Mouse (Mus musculus) right cerebral cortex, postnatal 36 days (tissue): ENCODE measurements around the gene Ppif.

Experiments used
- DNase-seq, 2 experiments: peaks; one replicate each; pipeline ENCODE4 v3.0.0; 2022; ENCODE audit warnings: low spot score in 2 of 2, mixed read lengths in 1 of 2

Gene Ppif

DNA sequence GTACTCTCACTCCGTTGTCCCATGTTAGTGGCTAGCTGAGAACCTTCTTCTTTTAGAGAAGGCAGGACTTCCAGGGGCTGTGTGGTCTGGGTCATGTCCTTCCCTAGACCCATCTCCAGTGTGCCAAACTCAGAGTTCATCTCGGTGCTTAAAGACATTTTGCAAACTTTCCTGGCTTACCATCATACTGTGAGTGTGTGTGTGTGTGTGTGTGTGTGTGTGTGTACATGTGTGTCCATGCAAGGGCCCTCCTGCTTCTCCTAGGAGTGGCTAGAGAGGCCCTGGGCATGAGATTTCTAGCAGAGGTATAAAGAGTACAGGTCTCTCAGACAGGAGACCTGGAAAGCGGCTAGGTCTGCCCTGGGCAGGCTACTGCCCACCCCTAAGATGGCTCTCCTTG lies 42.2 kb downstream of the Ppif start:
- no peak for DNase-seq

GRCm38 (mm10) chr14:25736589-25736988 lies 42.6 kb downstream of the Ppif start:
- DNase-seq = peak; percentile 71 to 80

DNA sequence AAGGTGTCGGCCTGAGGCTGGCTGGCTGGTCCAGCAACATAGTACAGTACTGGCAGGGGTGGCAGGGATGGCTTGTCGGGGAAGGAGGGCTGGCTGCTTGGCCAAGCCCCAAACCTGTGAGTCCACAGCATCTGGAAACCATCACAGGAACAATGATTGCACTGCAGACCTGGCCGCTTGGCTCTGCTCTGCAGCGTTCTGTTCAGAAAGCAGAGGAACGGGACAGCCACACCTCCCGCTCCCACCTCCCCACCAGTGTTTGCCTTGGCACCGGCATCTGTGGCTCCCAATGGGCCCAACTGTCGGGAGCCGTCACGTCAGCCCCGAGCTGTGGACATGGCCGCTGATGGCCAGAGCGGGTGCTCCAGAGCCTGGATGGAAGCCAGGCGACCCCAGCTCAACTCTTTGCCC lies 44.6 kb downstream of the Ppif start:
- DNase-seq = peak in 1 of 2 experiments; percentile 22

GRCm38 (mm10) chr14:25739957-25740565 lies 46.1 kb downstream of the Ppif start:
- DNase-seq = peak; percentile 75 to 77

GRCm38 (mm10) chr14:25741211-25741610 lies 47.3 kb downstream of the Ppif start:
- DNase-seq = no peak

DNA sequence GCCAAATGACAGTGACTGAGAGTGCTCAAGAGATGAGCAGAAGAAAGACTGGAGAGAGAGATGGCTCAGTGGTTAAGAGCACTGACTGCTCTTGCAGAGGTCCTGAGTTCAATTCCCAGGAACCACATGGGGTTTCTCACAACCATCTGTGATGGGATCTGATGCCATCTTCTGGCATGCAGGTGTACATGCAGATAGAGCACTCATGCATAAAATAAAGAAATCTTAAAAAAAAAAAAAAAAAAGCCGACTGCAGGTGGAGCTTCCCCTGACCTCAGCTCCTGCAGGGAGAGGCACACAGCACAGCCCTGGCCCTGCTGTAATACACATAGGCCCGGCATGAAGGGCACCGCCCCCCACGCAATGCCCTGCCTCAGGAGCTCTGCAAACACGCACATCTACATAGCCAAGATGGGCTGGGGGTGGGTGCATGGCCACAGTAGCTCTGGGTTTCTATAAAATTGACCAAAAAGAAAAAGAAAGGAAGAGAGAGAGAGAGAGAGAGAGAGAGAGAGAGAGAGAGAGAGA lies 48.0 kb downstream of the Ppif start:
- DNase-seq = no peak

DNA sequence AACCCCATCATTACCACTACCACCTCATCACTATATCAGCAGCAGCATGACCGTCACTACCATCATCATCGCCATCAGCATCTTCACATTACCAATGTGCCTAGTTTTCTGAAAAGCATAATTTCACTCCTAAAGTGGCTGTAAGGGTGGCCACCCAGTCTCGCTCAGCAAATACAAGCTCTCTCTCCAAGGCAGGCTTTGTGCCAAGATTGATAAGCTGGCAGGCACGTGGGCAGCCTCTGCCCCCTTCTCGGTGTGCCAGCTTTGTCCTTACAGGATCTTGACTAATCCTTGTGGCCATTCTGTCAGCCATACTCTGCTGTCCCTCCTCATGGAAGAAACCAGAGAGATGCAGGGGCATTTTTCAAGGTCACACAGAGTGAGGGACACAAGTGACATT lies 49.0 kb downstream of the Ppif start:
- no peak for DNase-seq

GRCm38 (mm10) chr14:25745365-25746184 lies 51.6 kb downstream of the Ppif start:
- DNase-seq = no peak

DNA sequence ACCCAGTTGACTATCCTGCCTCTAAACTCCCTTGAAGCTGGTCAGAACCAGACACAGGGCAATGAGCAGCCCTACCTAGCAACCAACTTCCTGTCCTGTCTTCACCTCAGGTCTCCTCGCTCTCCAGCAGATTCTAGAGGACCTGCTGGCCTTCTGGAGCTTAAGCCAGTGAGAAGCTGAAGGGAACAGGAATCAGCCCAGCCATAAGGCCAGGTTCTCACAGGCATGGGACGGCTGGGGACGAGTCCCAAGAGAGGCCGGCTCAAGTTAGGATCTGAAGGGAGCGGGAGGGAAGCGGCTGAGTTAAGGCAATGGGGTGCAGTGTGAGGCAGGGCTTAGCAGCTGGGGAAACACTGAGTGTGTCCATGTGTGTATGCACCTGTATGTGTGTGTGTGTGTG lies 52.4 kb downstream of the Ppif start:
- no peak for DNase-seq

- no peak for DNase-seq
Observed at GRCm38 (mm10) chr14:25746971-25747945, 53.3 kb downstream of the Ppif start.

GRCm38 (mm10) chr14:25747996-25748756 lies 54.2 kb downstream of the Ppif start:
- DNase-seq = no peak

DNA sequence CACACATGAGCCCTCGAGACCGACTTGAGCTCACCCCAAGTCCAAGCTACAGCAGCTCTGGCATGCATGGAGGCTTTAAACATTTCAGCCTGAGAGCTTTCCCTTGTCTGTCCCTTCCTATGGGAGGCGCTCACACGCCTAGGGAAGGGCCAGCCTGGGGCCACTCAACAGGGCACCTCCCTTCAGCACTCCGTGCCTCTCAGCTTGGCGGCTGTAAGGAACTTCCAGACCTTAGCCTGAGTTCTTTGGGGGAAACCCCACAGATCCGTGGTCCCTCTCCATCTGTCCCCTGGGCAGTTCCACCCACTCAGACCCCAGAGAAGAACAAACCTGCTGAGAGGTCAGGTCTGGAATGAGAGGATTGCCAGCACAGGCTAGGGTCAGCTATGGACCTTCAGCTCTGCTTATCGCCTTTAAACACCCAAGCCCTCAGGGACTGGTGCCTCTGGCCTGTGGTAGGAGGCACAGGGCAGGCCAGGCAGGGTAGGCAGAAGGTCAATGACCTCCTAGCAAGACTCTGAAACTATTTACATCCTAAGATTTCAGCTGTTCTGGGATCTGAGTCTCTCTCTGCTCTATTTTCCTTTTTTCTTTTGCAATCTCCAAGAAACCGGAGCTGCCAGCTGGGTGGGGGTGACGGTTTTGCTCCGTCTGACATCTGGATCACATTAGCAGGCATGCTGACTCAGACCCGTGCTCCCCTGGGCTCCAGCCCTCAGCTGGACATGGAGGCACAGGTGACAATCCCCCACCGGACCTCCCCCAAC lies 55.4 kb downstream of the Ppif start:
- no peak for DNase-seq
